Mouse (Mus musculus) liver, embryonic 16.5 days (tissue): ENCODE measurements around the gene 9130409I23Rik. TPM values are rescaled to one million over a fixed set of nuclear protein-coding genes. Genes with fewer than 3 reads are reported as not detected.

ENCODE experiments used
- ATAC-seq: fragments of 200-750 bp; cut with Nextera tagmentation; 2 replicates; pipeline ENCODE4 v1.8.0; 2017; ENCODE audit warnings: low read depth, mild to moderate bottlenecking, moderate number of reproducible peaks, moderate library complexity
- H3K27ac ChIP-seq: fragments of 300-500 bp; sonication (generic); 2 replicates; pipeline ENCODE4 v1.5.1; 2014; ENCODE audit warnings: mild to moderate bottlenecking, low read length
- H3K27me3 ChIP-seq: fragments of 300-500 bp; sonication (generic); 2 replicates; pipeline ENCODE4 v1.6.1; 2014; ENCODE audit warnings: low read depth, low read length, mixed read lengths; ENCODE audit not compliant: control insufficient read depth, insufficient read depth
- H3K36me3 ChIP-seq: fragments of 300-500 bp; sonication (generic); 2 replicates; pipeline ENCODE4 v1.6.1; 2014; ENCODE audit warnings: mild to moderate bottlenecking; ENCODE audit not compliant: control insufficient read depth, insufficient read depth
- H3K4me1 ChIP-seq: fragments of 300-500 bp; sonication (generic); 2 replicates; pipeline ENCODE4 v1.6.1; 2014; ENCODE audit warnings: low read depth, low read length, mixed read lengths; ENCODE audit not compliant: control insufficient read depth
- H3K4me2 ChIP-seq: fragments of 300-500 bp; sonication (generic); 2 replicates; pipeline ENCODE4 v1.6.1; 2014; ENCODE audit warnings: low read depth, low read length, mixed read lengths
- H3K4me3 ChIP-seq: fragments of 300-500 bp; sonication (generic); 2 replicates; pipeline ENCODE4 v1.5.1; 2014; ENCODE audit warnings: low read depth, mild to moderate bottlenecking, low read length
- H3K9ac ChIP-seq: fragments of 300-500 bp; sonication (generic); 2 replicates; pipeline ENCODE4 v1.6.1; 2014; ENCODE audit warnings: low read depth, low read length
- H3K9me3 ChIP-seq: fragments of 300-500 bp; sonication (generic); replicated peaks from 2 replicates; pipeline ENCODE4 v1.6.1; 2016; ENCODE audit warnings: low read length; ENCODE audit not compliant: control insufficient read depth
- WGBS: fragments of 180-500 bp; shearing (Covaris S2); extraction: QIAGEN DNeasy Blood & Tissue Kit; methylation state at CpG from one replicate; pipeline ENCODE4 v1.1.7; 2014; ENCODE audit not compliant: insufficient replicate concordance; 5-methylcytosine and 5-hydroxymethylcytosine counted together
- polyA plus RNA-seq: library from polyadenylated mRNA; unstranded; fragments of >200 nt; fragmentation: Nextera tagmentation; extraction: Ambion mirVana; gene quantifications from 2 replicates; pipeline ENCODE4 v1.2.1, GENCODE M21; 2015

The 9130409I23Rik gene
- polyA plus RNA-seq, 1 experiment from 2014 or later = 0.15 TPM

- WGBS = 54% methylated on average over 3 of the region's 3 CpGs
- H3K4me1 ChIP-seq = no peaks in the 10 kb centered on the region
- no peak for ATAC-seq
- no peak overlapping the region for H3K27ac ChIP-seq
- no peak overlapping the region for H3K4me2 ChIP-seq
- no peak overlapping the region for H3K4me3 ChIP-seq
- H3K36me3 ChIP-seq = no peaks in the 10 kb centered on the region
- no peaks in the 10 kb centered on the region for H3K9me3 ChIP-seq
- H3K27me3 ChIP-seq = no peaks in the 10 kb centered on the region
- H3K9ac ChIP-seq = no peak overlapping the region
Observed at GRCm38 (mm10) chr1:181061784-181062485, 10.9 kb downstream of the 9130409I23Rik start.

GRCm38 (mm10) chr1:181063991-181064390, 13.0 kb downstream of the 9130409I23Rik start:
- Histone ChIP-seq H3K4me3 (no peak overlapping the region), H3K27me3 (no peaks in the 10 kb centered on the region), H3K36me3 (no peaks in the 10 kb centered on the region), H3K4me2 (no peak overlapping the region), H3K9me3 (no peaks in the 10 kb centered on the region), H3K27ac (no peak overlapping the region), H3K4me1 (no peaks in the 10 kb centered on the region), H3K9ac (no peak overlapping the region)
- 53% methylated on average over 2 of the region's 2 CpGs for WGBS
- ATAC-seq = no peak

GRCm38 (mm10) chr1:181064648-181065047, 13.6 kb downstream of the 9130409I23Rik start:
- WGBS = 58% methylated on average over 6 of the region's 6 CpGs
- Histone ChIP-seq H3K27ac (no peak overlapping the region), H3K4me2 (no peak overlapping the region), H3K36me3 (no peaks in the 10 kb centered on the region), H3K9me3 (no peaks in the 10 kb centered on the region), H3K4me1 (no peaks in the 10 kb centered on the region), H3K9ac (no peak overlapping the region), H3K4me3 (no peak overlapping the region), H3K27me3 (no peaks in the 10 kb centered on the region)
- ATAC-seq = no peak

DNA sequence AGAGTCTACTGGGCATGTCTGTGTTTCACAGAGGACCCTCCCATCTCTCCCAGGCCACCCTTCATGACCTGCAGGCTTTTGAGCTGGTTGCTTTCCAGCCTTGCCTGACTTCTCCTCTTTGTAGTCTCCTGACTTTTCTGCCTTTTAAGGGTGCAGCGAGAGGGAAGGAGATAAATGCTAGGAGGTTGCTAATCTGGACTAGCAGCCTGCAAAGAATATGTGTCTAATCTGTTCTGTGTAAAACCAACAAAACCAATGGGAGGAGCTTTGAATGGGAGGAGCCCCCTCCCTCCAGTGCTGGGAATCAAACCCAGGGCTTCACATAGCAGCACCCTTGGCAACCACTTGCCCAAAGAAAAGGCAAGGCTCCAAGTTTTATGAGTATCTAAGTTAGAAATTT, 17.3 kb downstream of the 9130409I23Rik start:
- no peak for ATAC-seq

GRCm38 (mm10) chr1:181069671-181070070, 18.6 kb downstream of the 9130409I23Rik start:
- H3K4me1 ChIP-seq = no peaks in the 10 kb centered on the region
- 52% methylated on average over 11 of the region's 11 CpGs for WGBS
- H3K9ac ChIP-seq = no peak overlapping the region
- no peak overlapping the region for H3K4me3 ChIP-seq
- no peaks in the 10 kb centered on the region for H3K27me3 ChIP-seq
- no peak for ATAC-seq
- no peaks in the 10 kb centered on the region for H3K9me3 ChIP-seq
- no peaks in the 10 kb centered on the region for H3K36me3 ChIP-seq
- no peak overlapping the region for H3K4me2 ChIP-seq
- H3K27ac ChIP-seq = no peak overlapping the region

More for the DNA sequence above, 17.3 kb downstream of the 9130409I23Rik start:
- WGBS = 35% methylated on average over 1 of the region's 1 CpGs
- Histone ChIP-seq H3K9me3 (no peaks in the 10 kb centered on the region), H3K4me3 (no peak overlapping the region), H3K27me3 (no peaks in the 10 kb centered on the region), H3K36me3 (no peaks in the 10 kb centered on the region), H3K4me2 (no peak overlapping the region), H3K27ac (no peak overlapping the region), H3K9ac (no peak overlapping the region), H3K4me1 (no peaks in the 10 kb centered on the region)

GRCm38 (mm10) chr1:181073075-181073474, 22.0 kb downstream of the 9130409I23Rik start:
- no peaks in the 10 kb centered on the region for H3K4me1 ChIP-seq
- H3K4me2 ChIP-seq = no peak overlapping the region
- H3K4me3 ChIP-seq = no peak overlapping the region
- H3K9ac ChIP-seq = no peak overlapping the region
- no peaks in the 10 kb centered on the region for H3K9me3 ChIP-seq
- no peaks in the 10 kb centered on the region for H3K36me3 ChIP-seq
- H3K27me3 ChIP-seq = no peaks in the 10 kb centered on the region
- no peak for ATAC-seq
- H3K27ac ChIP-seq = no peak overlapping the region
- WGBS = 28% methylated on average over 5 of the region's 5 CpGs

- Histone ChIP-seq H3K27ac (no peak overlapping the region), H3K9me3 (no peaks in the 10 kb centered on the region), H3K27me3 (no peaks in the 10 kb centered on the region), H3K4me2 (no peak overlapping the region), H3K36me3 (no peaks in the 10 kb centered on the region), H3K9ac (no peak overlapping the region), H3K4me3 (no peak overlapping the region), H3K4me1 (no peaks in the 10 kb centered on the region)
- 42% methylated on average over 2 of the region's 2 CpGs for WGBS
- no peak for ATAC-seq
Observed at GRCm38 (mm10) chr1:181084021-181084420, 33.0 kb downstream of the 9130409I23Rik start.

- H3K4me1 ChIP-seq = no peaks in the 10 kb centered on the region
- no peak overlapping the region for H3K4me3 ChIP-seq
- H3K27me3 ChIP-seq = no peaks in the 10 kb centered on the region
- H3K9me3 ChIP-seq = no peaks in the 10 kb centered on the region
- no peak overlapping the region for H3K9ac ChIP-seq
- no peak overlapping the region for H3K4me2 ChIP-seq
- no peak for ATAC-seq
- 64% methylated on average over 12 of the region's 12 CpGs for whole genome bisulfite sequencing
- no peak overlapping the region for H3K27ac ChIP-seq
- H3K36me3 ChIP-seq = peaks cover 20% of the 10 kb centered on the region
Observed at GRCm38 (mm10) chr1:181090048-181090447, 39.0 kb downstream of the 9130409I23Rik start.
